Mouse (Mus musculus) megakaryocyte-erythroid progenitor cell, adult 5-6 weeks (primary cell): ENCODE data around the gene Napsa. TPM values are rescaled to one million over a fixed set of nuclear protein-coding genes. Genes with fewer than 3 reads are reported as not detected.

ENCODE experiments used
- ATAC-seq: replicated peaks from 2 replicates; pipeline ENCODE4 v1.8.0; 2016; ENCODE audit warnings: mild to moderate bottlenecking, inconsistent platforms; ENCODE audit not compliant: severe bottlenecking, poor library complexity, low FRiP score, low TSS enrichment
- total RNA-seq, 2 experiments: library from RNA; stranded (forward) in 1 of 2; stranded (reverse) in 1 of 2; fragments of 200-1000, 215-1000 nt in 1 of 2; fragments of >200 nt in 1 of 2; fragmentation: Nextera tagmentation in 1 of 2; gene quantifications; 2 replicates each; pipeline ENCODE4 v1.2.3; 2014 to 2017

Napsa gene
- total RNA-seq, 2 experiments from 2014 or later = 2.0 to 5.3 TPM

- ATAC-seq = peak; percentile 95
These were observed 18.5 kb downstream of the Napsa start, which contains the start of gene Kcnc3 for GRCm38 (mm10) chr7:44590402-44591347. TSS of gene Kcnc3 (plus strand) at chr7:44590664.

- no peak for ATAC-seq
These were observed 19.4 kb downstream of the Napsa start for GRCm38 (mm10) chr7:44591348-44592116.

- ATAC-seq = no peak
These were observed 20.9 kb downstream of the Napsa start for GRCm38 (mm10) chr7:44593051-44593450.

GRCm38 (mm10) chr7:44593775-44594174, 21.6 kb downstream of the Napsa start:
- peak; percentile 48 for ATAC-seq

- ATAC-seq = no peak
These were observed 22.1 kb downstream of the Napsa start for GRCm38 (mm10) chr7:44594291-44594690.

- ATAC-seq = no peak
These were observed 23.0 kb downstream of the Napsa start for GRCm38 (mm10) chr7:44595131-44595561.

- no peak for ATAC-seq
These were observed 23.9 kb downstream of the Napsa start for GRCm38 (mm10) chr7:44596051-44596450.

- no peak for ATAC-seq
These were observed 24.9 kb downstream of the Napsa start for GRCm38 (mm10) chr7:44596996-44597538.

- no peak for ATAC-seq
These were observed 25.5 kb downstream of the Napsa start for GRCm38 (mm10) chr7:44597666-44598065.

GRCm38 (mm10) chr7:44598336-44598735, 26.2 kb downstream of the Napsa start:
- no peak for ATAC-seq

- no peak for ATAC-seq
These were observed 28.6 kb downstream of the Napsa start for GRCm38 (mm10) chr7:44600691-44601262.

GRCm38 (mm10) chr7:44601646-44602045, 29.5 kb downstream of the Napsa start:
- ATAC-seq = no peak

GRCm38 (mm10) chr7:44602443-44602842, 30.3 kb downstream of the Napsa start:
- no peak for ATAC-seq

GRCm38 (mm10) chr7:44603186-44603855, 31.1 kb downstream of the Napsa start:
- ATAC-seq = no peak

- ATAC-seq = no peak
These were observed 32.0 kb downstream of the Napsa start for GRCm38 (mm10) chr7:44604139-44604606.

- ATAC-seq = no peak
These were observed 32.4 kb downstream of the Napsa start for GRCm38 (mm10) chr7:44604619-44605018.

- ATAC-seq = no peak
These were observed 33.3 kb downstream of the Napsa start for GRCm38 (mm10) chr7:44605436-44605835.

- ATAC-seq = no peak
These were observed 34.2 kb downstream of the Napsa start for GRCm38 (mm10) chr7:44606171-44606901.
